Mouse (Mus musculus) kidney, adult 2 months (tissue): ENCODE measurements around the gene Gsk3b.

Source experiments
- CTCF ChIP-seq: fragments of 200-500 bp; conservative IDR thresholded peaks from 2 replicates; pipeline ENCODE4 v1.5.1; 2011; ENCODE audit warnings: low read depth, mild to moderate bottlenecking, control low read depth, low read length, moderate library complexity, mixed read lengths; ENCODE audit not compliant: insufficient read depth, insufficient read length
- POLR2A ChIP-seq: fragments of 200-500 bp; IDR thresholded peaks from one replicate; pipeline ENCODE4 v1.6.1; 2011; ENCODE audit warnings: low read depth, low read length, control low read depth

DNA sequence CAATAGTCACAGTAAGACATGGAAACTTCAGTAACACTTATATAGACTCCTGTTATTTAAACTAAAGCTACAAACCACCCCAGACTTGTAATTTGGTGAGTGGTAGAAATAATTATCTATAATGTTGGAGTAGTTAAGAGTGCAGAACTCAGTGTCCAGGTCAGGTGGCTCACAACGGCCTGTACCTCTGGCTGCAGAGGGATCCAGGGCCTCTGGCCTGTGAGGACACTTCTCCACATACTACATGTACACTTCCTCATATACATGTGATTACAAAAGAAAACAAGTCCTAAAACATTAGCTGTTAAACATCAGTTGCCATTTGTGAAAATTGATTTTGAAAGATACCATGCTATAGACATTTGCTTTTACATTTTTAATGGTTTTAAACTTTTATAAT, 29.9 kb downstream of the Gsk3b start:
- TF ChIP-seq CTCF (no peak), POLR2A (no peak)
